Mouse (Mus musculus) neural tube, embryonic 14.5 days (tissue): ENCODE measurements around the gene Dcp1a. TPM values are rescaled to one million over a fixed set of nuclear protein-coding genes. Genes with fewer than 3 reads are reported as not detected.

Source experiments
- ATAC-seq: fragments of 200-750 bp; cut with Nextera tagmentation; 2 replicates; pipeline ENCODE4 v1.8.0; 2017; ENCODE audit warnings: low read depth, mild to moderate bottlenecking, moderate TSS enrichment, moderate library complexity
- H3K27ac ChIP-seq: fragments of 300-500 bp; sonication (generic); 2 replicates; pipeline ENCODE4 v1.5.1; 2014; ENCODE audit warnings: low read depth, mild to moderate bottlenecking, control low read depth, low read length, moderate library complexity, mixed read lengths
- H3K27me3 ChIP-seq: fragments of 300-500 bp; sonication (generic); 2 replicates; pipeline ENCODE4 v1.6.1; 2014; ENCODE audit warnings: low read length; ENCODE audit not compliant: control insufficient read depth, insufficient read depth
- H3K36me3 ChIP-seq: fragments of 300-500 bp; sonication (generic); 2 replicates; pipeline ENCODE4 v1.6.1; 2014; ENCODE audit warnings: low read length, mixed read lengths; ENCODE audit not compliant: control insufficient read depth, insufficient read depth
- H3K4me1 ChIP-seq: fragments of 300-500 bp; sonication (generic); 2 replicates; pipeline ENCODE4 v1.6.1; 2014; ENCODE audit warnings: low read length; ENCODE audit not compliant: control insufficient read depth, insufficient read depth
- H3K4me2 ChIP-seq: fragments of 300-500 bp; sonication (generic); 2 replicates; pipeline ENCODE4 v1.6.1; 2014; ENCODE audit warnings: mild to moderate bottlenecking, low read depth, low read length, control low read depth
- H3K4me3 ChIP-seq: fragments of 300-500 bp; sonication (generic); 2 replicates; pipeline ENCODE4 v1.5.1; 2014; ENCODE audit warnings: low read depth, low read length, control low read depth, mixed read lengths
- H3K9ac ChIP-seq: fragments of 300-500 bp; sonication (generic); replicated peaks from 2 replicates; pipeline ENCODE4 v1.6.1; 2014; ENCODE audit warnings: low read depth, mild to moderate bottlenecking, control low read depth, low read length, mixed read lengths
- H3K9me3 ChIP-seq: fragments of 300-500 bp; sonication (generic); 2 replicates; pipeline ENCODE4 v1.6.1; 2016; ENCODE audit warnings: low read length; ENCODE audit not compliant: control insufficient read depth
- WGBS: fragments of 180-500 bp; shearing (Covaris S2); extraction: QIAGEN DNeasy Blood & Tissue Kit; methylation state at CpG from one replicate; pipeline ENCODE4 v1.1.7; 2014; 5-methylcytosine and 5-hydroxymethylcytosine counted together
- polyA plus RNA-seq: library from polyadenylated mRNA; unstranded; fragments of >200 nt; fragmentation: Nextera tagmentation; extraction: Ambion mirVana; gene quantifications from 2 replicates; pipeline ENCODE4 v1.2.1, GENCODE M21; 2014

The Dcp1a gene
- polyA plus RNA-seq, 1 experiment from 2014 or later: 22.1 TPM

DNA sequence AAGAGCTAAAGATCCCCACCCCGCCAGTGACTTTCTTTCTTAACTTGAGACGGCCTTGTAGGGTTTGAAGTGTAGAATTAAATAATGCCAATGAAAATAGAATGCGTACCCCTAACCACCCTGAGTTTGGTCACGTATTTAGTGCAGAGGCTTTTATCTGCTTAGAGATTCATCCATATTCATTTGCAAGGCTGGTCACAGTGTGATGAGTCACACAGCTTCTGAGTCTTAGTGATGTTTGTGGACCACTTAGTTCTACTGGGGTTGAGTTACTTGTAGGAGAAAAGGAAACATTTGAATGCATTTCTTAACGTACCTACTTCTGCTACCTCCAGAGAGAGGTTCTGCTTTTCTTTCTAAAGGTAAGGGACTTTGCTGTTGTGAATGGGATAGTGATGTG lies 25.7 kb downstream of the Dcp1a start:
- Histone ChIP-seq H3K27ac (no peak overlapping the region), H3K4me2 (no peak overlapping the region), H3K9me3 (no peaks in the 10 kb centered on the region), H3K4me3 (no peak overlapping the region), H3K36me3 (peaks cover 35% of the 10 kb centered on the region), H3K27me3 (no peaks in the 10 kb centered on the region), H3K4me1 (no peaks in the 10 kb centered on the region), H3K9ac (no peak overlapping the region)
- ATAC-seq: no peak
- 88% methylated on average over 5 of the region's 5 CpGs for WGBS

DNA sequence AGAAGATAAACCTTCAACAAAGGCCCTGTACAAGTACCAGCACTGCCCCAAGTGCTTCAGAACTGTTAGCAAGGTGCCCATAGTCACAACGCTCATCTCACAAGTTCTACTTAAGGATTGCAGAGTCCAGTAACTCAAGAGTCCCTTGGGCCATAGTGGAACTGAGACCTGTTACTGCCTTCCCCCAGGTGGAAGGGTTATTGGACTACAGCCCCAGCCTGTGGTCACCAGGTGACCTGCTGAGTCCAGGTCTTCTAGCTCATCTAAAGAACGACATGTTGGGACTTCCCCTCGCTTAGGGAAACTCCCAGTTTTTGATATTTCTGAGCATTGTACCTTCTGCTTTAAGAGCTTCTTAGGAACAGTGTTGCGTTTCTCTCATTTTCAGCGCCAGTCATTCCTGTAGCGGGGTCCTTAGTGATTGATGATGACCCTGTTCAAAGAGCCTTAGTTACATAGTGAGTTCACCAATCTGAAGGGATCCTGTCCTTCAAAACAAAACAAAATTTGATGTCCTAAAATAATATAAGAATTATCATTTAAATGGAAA lies 31.0 kb downstream of the Dcp1a start:
- Histone ChIP-seq H3K4me3 (no peak overlapping the region), H3K4me1 (no peaks in the 10 kb centered on the region), H3K9ac (no peak overlapping the region), H3K27me3 (no peaks in the 10 kb centered on the region), H3K36me3 (peaks cover 30% of the 10 kb centered on the region), H3K27ac (no peak overlapping the region), H3K4me2 (no peak overlapping the region), H3K9me3 (no peaks in the 10 kb centered on the region)
- no peak for ATAC-seq
- 95% methylated on average over 6 of the region's 6 CpGs for WGBS

DNA sequence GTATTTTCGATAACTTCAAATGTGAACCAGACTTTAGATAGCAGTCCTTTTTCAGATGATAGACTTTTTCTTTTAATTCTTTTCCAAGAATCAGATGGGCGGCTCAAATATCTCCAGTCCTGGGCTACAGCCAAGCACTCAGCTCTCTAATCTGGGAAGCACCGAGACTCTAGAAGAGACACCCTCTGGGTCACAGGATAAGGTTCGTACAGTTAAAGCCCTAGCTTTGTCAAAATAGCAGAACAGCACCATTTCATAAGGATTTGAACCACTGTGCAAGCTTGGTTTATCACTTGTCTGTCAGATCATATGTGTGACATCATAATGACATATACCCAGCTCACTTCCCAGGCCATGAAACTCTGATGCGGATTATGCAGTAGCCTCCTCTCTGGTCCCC lies 33.6 kb downstream of the Dcp1a start:
- H3K9me3 ChIP-seq: no peaks in the 10 kb centered on the region
- WGBS: 91% methylated on average over 5 of the region's 5 CpGs
- no peaks in the 10 kb centered on the region for H3K4me1 ChIP-seq
- no peak overlapping the region for H3K9ac ChIP-seq
- ATAC-seq: no peak
- H3K27ac ChIP-seq: no peak overlapping the region
- no peak overlapping the region for H3K4me2 ChIP-seq
- no peaks in the 10 kb centered on the region for H3K27me3 ChIP-seq
- 0 out of 2 replicates have a peak, but pooled peaks cover 9% of the 10 kb centered on the region for H3K36me3 ChIP-seq
- no peak overlapping the region for H3K4me3 ChIP-seq

DNA sequence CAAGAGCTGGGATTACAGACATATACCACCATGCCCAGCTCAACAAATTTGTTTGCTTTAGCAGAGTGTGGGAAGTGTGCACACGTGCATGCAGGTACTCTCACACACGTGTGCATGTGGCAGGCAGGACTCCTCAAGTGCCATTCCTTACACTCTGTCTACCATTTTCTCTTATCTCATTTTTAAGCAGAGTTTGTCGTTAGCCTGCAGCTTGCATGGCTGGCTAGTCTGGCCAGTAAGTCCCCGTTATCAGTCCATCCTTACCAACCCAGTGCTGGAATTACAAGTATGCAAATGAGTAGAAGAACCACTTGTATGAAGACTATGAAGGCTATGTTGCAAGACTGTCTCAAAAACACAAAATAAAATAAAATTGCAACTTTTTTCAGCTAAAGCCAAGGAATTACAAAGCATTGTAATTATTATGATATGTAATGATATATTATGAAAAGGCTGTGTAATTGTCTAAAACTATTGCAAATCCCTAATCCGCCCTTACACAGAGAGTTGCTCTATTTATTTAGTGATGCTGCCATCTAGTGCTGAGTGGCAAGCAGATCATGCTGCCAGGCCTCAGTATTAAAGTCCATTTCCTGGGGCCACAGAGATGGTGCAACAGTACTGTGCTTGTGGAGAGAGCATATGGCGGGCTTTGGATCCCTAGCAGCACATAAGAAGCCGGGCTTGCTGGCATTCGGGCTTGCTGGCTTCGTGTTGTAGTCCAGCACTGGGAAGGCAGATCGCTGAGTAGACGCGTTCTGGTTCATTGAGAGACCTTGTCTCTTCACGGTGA lies 36.8 kb downstream of the Dcp1a start:
- H3K9me3 ChIP-seq: no peaks in the 10 kb centered on the region
- peaks cover 20% of the 10 kb centered on the region for H3K36me3 ChIP-seq
- no peak overlapping the region for H3K4me3 ChIP-seq
- H3K4me1 ChIP-seq: no peaks in the 10 kb centered on the region
- H3K27ac ChIP-seq: no peak overlapping the region
- no peak overlapping the region for H3K4me2 ChIP-seq
- H3K27me3 ChIP-seq: no peaks in the 10 kb centered on the region
- whole genome bisulfite sequencing: 92% methylated on average over 13 of the region's 13 CpGs
- H3K9ac ChIP-seq: no peak overlapping the region
- no peak; the same call in 1 of the 2 replicates for ATAC-seq

DNA sequence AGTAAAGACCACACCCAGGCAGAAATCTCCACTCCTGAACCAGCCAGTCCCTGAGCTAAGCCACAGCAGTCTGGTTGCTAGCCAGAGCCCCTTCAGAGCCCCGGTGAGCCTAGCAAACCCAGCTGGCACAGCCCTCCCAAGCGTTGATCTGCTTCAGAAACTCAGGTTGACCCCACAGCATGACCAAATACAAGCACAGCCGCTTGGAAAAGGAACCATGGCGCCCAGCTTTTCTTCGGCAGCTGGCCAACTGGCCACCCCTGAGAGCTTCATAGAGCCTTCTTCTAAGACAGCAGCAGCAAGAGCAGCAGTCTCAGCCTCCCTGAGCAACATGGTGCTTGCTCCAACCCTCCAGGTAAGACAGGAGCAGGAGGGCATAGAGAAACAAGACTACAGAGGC lies 40.0 kb downstream of the Dcp1a start:
- no peak overlapping the region for H3K4me3 ChIP-seq
- 84% methylated on average over 5 of the region's 5 CpGs for WGBS

DNA sequence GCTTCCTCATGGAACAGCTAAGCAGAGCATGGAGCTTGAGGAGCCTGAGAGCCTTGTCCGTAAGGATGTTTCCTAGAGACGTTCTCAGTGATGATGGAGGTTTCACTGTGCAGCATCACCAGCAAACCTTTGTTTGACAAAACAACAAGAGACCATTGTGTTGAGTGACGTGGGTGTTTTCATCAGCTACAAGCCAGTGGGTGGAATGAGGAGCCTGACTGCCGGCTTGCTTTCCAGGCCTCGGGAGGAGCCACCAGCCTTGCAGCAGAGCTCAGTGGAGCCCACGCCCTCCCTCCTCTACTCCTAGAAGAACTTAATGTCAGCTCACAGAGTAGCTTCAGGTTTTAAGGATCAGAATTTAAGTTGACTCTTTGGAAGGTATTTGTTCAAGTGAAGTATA lies 44.0 kb downstream of the Dcp1a start:
- no peak overlapping the region for H3K27ac ChIP-seq
- H3K9ac ChIP-seq: no peak overlapping the region
- 80% methylated on average over 6 of the region's 6 CpGs for whole genome bisulfite sequencing
- no peaks in the 10 kb centered on the region for H3K27me3 ChIP-seq
- no peak overlapping the region for H3K4me3 ChIP-seq
- no peak for ATAC-seq
- H3K9me3 ChIP-seq: no peaks in the 10 kb centered on the region
- H3K4me2 ChIP-seq: no peak overlapping the region
- H3K4me1 ChIP-seq: no peaks in the 10 kb centered on the region
- peaks cover 45% of the 10 kb centered on the region for H3K36me3 ChIP-seq

More for the DNA sequence above, 40.0 kb downstream of the Dcp1a start:
- H3K36me3 ChIP-seq: peaks cover 32% of the 10 kb centered on the region
- no peaks in the 10 kb centered on the region for H3K9me3 ChIP-seq
- no peak overlapping the region for H3K4me2 ChIP-seq
- ATAC-seq: no peak
- no peaks in the 10 kb centered on the region for H3K27me3 ChIP-seq
- H3K9ac ChIP-seq: no peak overlapping the region
- H3K27ac ChIP-seq: no peak overlapping the region
- H3K4me1 ChIP-seq: no peaks in the 10 kb centered on the region

DNA sequence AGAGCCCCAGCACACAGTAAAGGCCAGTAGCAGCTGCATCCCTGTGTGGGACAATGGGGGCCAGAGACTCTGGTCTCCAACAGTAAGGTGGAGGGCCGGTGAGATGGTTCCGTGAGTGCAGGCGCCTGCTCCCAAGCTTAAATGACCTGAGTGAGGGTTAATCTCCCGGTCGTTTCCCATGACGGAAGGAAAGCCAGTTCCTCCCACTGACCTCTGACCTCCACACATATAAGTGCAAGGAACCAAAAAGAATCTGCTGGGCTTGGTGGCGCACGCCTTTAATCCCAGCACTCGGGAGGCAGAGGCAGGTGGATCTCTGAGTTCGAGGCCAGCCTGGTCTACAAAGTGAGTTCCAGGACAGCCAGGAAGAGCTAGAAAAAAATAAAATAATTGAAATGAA lies 49.1 kb downstream of the Dcp1a start:
- Histone ChIP-seq H3K4me3 (no peak overlapping the region), H3K9me3 (no peaks in the 10 kb centered on the region), H3K4me2 (no peak overlapping the region), H3K27ac (no peak overlapping the region), H3K9ac (no peak overlapping the region), H3K4me1 (no peaks in the 10 kb centered on the region), H3K36me3 (peaks cover 20% of the 10 kb centered on the region; the same call in 1 of the 2 replicates), H3K27me3 (no peaks in the 10 kb centered on the region)
- 86% methylated on average over 10 of the region's 10 CpGs for WGBS
- no peak for ATAC-seq

DNA sequence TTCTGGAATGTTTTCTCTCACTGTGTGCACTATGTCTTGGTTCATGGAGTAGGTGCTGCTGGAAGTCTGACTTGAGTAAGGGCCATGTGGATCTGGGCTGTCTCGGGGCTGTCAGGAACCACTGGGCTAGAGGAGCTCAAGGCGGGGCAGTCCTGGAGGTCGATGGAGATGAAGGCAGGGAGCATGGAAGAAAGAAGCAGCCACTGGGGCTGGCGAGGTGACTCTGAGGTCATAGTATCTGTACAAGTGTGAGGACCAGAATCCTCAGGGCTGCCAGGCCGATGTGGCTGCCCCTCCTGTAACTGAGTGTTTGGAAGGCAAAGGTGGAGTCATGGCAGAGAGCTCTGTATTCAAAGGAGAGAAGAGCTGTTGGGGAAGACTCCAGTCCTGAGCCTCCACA lies 49.6 kb downstream of the Dcp1a start:
- H3K4me3 ChIP-seq: no peak overlapping the region
- no peak overlapping the region for H3K27ac ChIP-seq
- H3K4me2 ChIP-seq: no peak overlapping the region
- H3K9ac ChIP-seq: no peak overlapping the region
- no peaks in the 10 kb centered on the region for H3K27me3 ChIP-seq
- no peaks in the 10 kb centered on the region for H3K4me1 ChIP-seq
- ATAC-seq: no peak
- 88% methylated on average over 5 of the region's 5 CpGs for WGBS
- no peaks in the 10 kb centered on the region for H3K9me3 ChIP-seq
- peaks cover 14% of the 10 kb centered on the region; the same call in 1 of the 2 replicates for H3K36me3 ChIP-seq

DNA sequence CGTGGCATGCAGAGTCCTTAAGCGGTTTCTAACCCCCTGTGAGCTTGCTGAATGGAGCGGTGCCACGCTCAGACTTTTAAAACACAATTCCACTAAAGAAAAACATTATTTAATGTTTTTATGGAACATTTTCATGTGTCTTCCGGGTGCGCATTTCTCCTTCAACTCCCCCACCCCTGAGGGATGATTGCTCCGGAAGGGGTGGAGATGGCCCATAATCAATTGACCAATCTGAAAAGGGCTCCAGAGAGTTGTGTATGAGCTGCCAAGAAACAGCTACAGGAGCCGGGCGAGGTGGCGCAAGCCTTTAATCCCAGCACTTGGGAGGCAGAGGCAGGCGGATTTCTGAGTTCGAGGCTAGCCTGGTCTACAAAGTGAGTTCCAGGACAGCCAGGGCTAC lies 50.1 kb downstream of the Dcp1a start:
- Histone ChIP-seq H3K9ac (no peak overlapping the region), H3K4me2 (no peak overlapping the region), H3K9me3 (no peaks in the 10 kb centered on the region), H3K27ac (no peak overlapping the region), H3K4me1 (no peaks in the 10 kb centered on the region), H3K27me3 (no peaks in the 10 kb centered on the region), H3K36me3 (peaks cover 13% of the 10 kb centered on the region; the same call in 1 of the 2 replicates), H3K4me3 (no peak overlapping the region)
- WGBS: 94% methylated on average over 12 of the region's 12 CpGs
- no peak for ATAC-seq
